Mouse (Mus musculus): ENCODE results near the gene Dlx5. TPM values are rescaled to one million over a fixed set of nuclear protein-coding genes. Genes with fewer than 3 reads are reported as not detected.

The Dlx5 gene
- total RNA-seq, 2 experiments from 2014 or later, result 0.76 to 1.2 TPM

GRCm38 (mm10) chr6:6859950-6860410 lies 21.9 kb downstream of the Dlx5 start:
- no peak for DNase-seq

GRCm38 (mm10) chr6:6859111-6859949 lies 22.6 kb downstream of the Dlx5 start:
- DNase-seq, result no peak

GRCm38 (mm10) chr6:6858571-6858970 lies 23.3 kb downstream of the Dlx5 start:
- no peak for DNase-seq

- DNase-seq, result no peak
Observed at GRCm38 (mm10) chr6:6857766-6858165, 24.1 kb downstream of the Dlx5 start.

GRCm38 (mm10) chr6:6856881-6857280 lies 25.0 kb downstream of the Dlx5 start:
- DNase-seq, result no peak

- DNase-seq, result no peak
Observed at GRCm38 (mm10) chr6:6856316-6856715, 25.6 kb downstream of the Dlx5 start.

GRCm38 (mm10) chr6:6855746-6856185 lies 26.1 kb downstream of the Dlx5 start:
- no peak for DNase-seq

- no peak for DNase-seq
Observed at GRCm38 (mm10) chr6:6854902-6855745, 26.8 kb downstream of the Dlx5 start.

- DNase-seq, result no peak
Observed at GRCm38 (mm10) chr6:6854176-6854575, 27.7 kb downstream of the Dlx5 start.

GRCm38 (mm10) chr6:6852944-6853343 lies 28.9 kb downstream of the Dlx5 start:
- DNase-seq, result no peak

- DNase-seq, result no peak
Observed at GRCm38 (mm10) chr6:6851166-6851565, 30.7 kb downstream of the Dlx5 start.

- no peak for DNase-seq
Observed at GRCm38 (mm10) chr6:6850324-6851060, 31.4 kb downstream of the Dlx5 start.

GRCm38 (mm10) chr6:6849744-6850143 lies 32.1 kb downstream of the Dlx5 start:
- no peak for DNase-seq

GRCm38 (mm10) chr6:6848541-6848940 lies 33.3 kb downstream of the Dlx5 start:
- DNase-seq, result no peak

- DNase-seq, result no peak
Observed at GRCm38 (mm10) chr6:6833301-6833700, 48.6 kb downstream of the Dlx5 start.

- DNase-seq, result no peak
Observed at GRCm38 (mm10) chr6:6830446-6830845, 51.4 kb downstream of the Dlx5 start.

Other genes with a start within 250 kb of the Dlx5 start
- under 1 TPM in 1 of 2 experiments, not detected in 1; 0.57 TPM for gene Dlx6, start 18.8 kb downstream of the Dlx5 start, total RNA-seq (2021)
- gene Sdhaf3, start 73.9 kb upstream of the Dlx5 start, total RNA-seq (2021), result 1 to 10 TPM; 5.2 to 6.0 TPM